Mouse (Mus musculus): ENCODE measurements at regions not wholly inside any gene's neighbourhood (a gene's known extent, or its start where the extent isn't known, plus 50 kb on each side); places are given as distances from the start of the nearest gene placed in this dataset.

GRCm38 (mm10) chr1:186289117-186289516, 172.0 kb upstream of the Lyplal1 start:
- Histone ChIP-seq H3K4me1 (no peaks in the 10 kb centered on the region), H3K9me3 (peaks cover 13% of the 10 kb centered on the region; the same call in 1 of the 2 replicates), H3K4me3 (replicated peaks) (no peak overlapping the region), H3K27me3 (replicated peaks) (no peaks in the 10 kb centered on the region), H3K36me3 (replicated peaks; ENCODE audit: low read length) (no peaks in the 10 kb centered on the region)
- TF ChIP-seq FLI1 (IDR thresholded peaks at IDR 0.05; ENCODE audit: low read length) (no peak), GATA1 (IDR thresholded peaks at IDR 0.05; ENCODE audit: borderline replicate concordance, low read length) (no peak)

- Histone ChIP-seq H3K9me3 (peaks cover 13% of the 10 kb centered on the region; the same call in 1 of the 2 replicates), H3K4me3 (replicated peaks) (no peak overlapping the region), H3K27me3 (replicated peaks) (no peaks in the 10 kb centered on the region), H3K36me3 (replicated peaks; ENCODE audit: low read length) (no peaks in the 10 kb centered on the region), H3K4me1 (no peaks in the 10 kb centered on the region)
- no peak for TF ChIP-seq FLI1 (IDR thresholded peaks at IDR 0.05; ENCODE audit: low read length)
- TF ChIP-seq GATA1 (IDR thresholded peaks at IDR 0.05; ENCODE audit: borderline replicate concordance, low read length) = no peak
These were observed 170.7 kb upstream of the Lyplal1 start for GRCm38 (mm10) chr1:186287831-186288230.

- H3K4me1 ChIP-seq = no peaks in the 10 kb centered on the region
- H3K9me3 ChIP-seq = peaks cover 20% of the 10 kb centered on the region; the same call in 1 of the 2 replicates
- H3K27me3 ChIP-seq (replicated peaks) = no peaks in the 10 kb centered on the region
- H3K36me3 ChIP-seq (replicated peaks; ENCODE audit: low read length) = no peaks in the 10 kb centered on the region
- no peak overlapping the region for H3K4me3 ChIP-seq (replicated peaks)
- TF ChIP-seq FLI1 (IDR thresholded peaks at IDR 0.05; ENCODE audit: low read length) = no peak
- no peak for TF ChIP-seq GATA1 (IDR thresholded peaks at IDR 0.05; ENCODE audit: borderline replicate concordance, low read length)
These were observed 169.3 kb upstream of the Lyplal1 start for GRCm38 (mm10) chr1:186286401-186286800.

GRCm38 (mm10) chr1:186277981-186278634, 161.0 kb upstream of the Lyplal1 start:
- Histone ChIP-seq H3K27me3 (replicated peaks) (no peaks in the 10 kb centered on the region), H3K36me3 (replicated peaks; ENCODE audit: low read length) (no peaks in the 10 kb centered on the region), H3K4me1 (no peaks in the 10 kb centered on the region), H3K9me3 (peaks cover 22% of the 10 kb centered on the region), H3K4me3 (replicated peaks) (no peak overlapping the region)
- no peak for TF ChIP-seq GATA1 (IDR thresholded peaks at IDR 0.05; ENCODE audit: borderline replicate concordance, low read length)
- no peak for TF ChIP-seq FLI1 (IDR thresholded peaks at IDR 0.05; ENCODE audit: low read length)

- no peaks in the 10 kb centered on the region for H3K36me3 ChIP-seq (replicated peaks; ENCODE audit: low read length)
- peaks cover 22% of the 10 kb centered on the region for H3K9me3 ChIP-seq
- TF ChIP-seq GATA1 (IDR thresholded peaks at IDR 0.05; ENCODE audit: borderline replicate concordance, low read length) (no peak), FLI1 (IDR thresholded peaks at IDR 0.05; ENCODE audit: low read length) (no peak)
- no peaks in the 10 kb centered on the region for H3K27me3 ChIP-seq (replicated peaks)
- no peak overlapping the region for H3K4me3 ChIP-seq (replicated peaks)
- H3K4me1 ChIP-seq = no peaks in the 10 kb centered on the region
These were observed 154.3 kb upstream of the Lyplal1 start for GRCm38 (mm10) chr1:186271436-186271835.

- Histone ChIP-seq H3K4me1 (no peaks in the 10 kb centered on the region), H3K4me3 (replicated peaks) (no peak overlapping the region), H3K36me3 (replicated peaks; ENCODE audit: low read length) (no peaks in the 10 kb centered on the region), H3K27me3 (replicated peaks) (no peaks in the 10 kb centered on the region), H3K9me3 (peaks cover 31% of the 10 kb centered on the region)
- TF ChIP-seq GATA1 (IDR thresholded peaks at IDR 0.05; ENCODE audit: borderline replicate concordance, low read length) (no peak), FLI1 (IDR thresholded peaks at IDR 0.05; ENCODE audit: low read length) (no peak)
These were observed 150.2 kb upstream of the Lyplal1 start for GRCm38 (mm10) chr1:186267317-186267716.

- no peak for TF ChIP-seq FLI1 (IDR thresholded peaks at IDR 0.05; ENCODE audit: low read length)
- no peak for TF ChIP-seq GATA1 (IDR thresholded peaks at IDR 0.05; ENCODE audit: borderline replicate concordance, low read length)
- no peak overlapping the region for H3K4me3 ChIP-seq (replicated peaks)
- no peaks in the 10 kb centered on the region for H3K27me3 ChIP-seq (replicated peaks)
- H3K9me3 ChIP-seq = peaks cover 23% of the 10 kb centered on the region
- H3K36me3 ChIP-seq (replicated peaks; ENCODE audit: low read length) = no peaks in the 10 kb centered on the region
- no peaks in the 10 kb centered on the region for H3K4me1 ChIP-seq
These were observed 147.5 kb upstream of the Lyplal1 start for GRCm38 (mm10) chr1:186264639-186265038.

GRCm38 (mm10) chr1:186263955-186264354, 146.8 kb upstream of the Lyplal1 start:
- Histone ChIP-seq H3K9me3 (peaks cover 18% of the 10 kb centered on the region), H3K27me3 (replicated peaks) (no peaks in the 10 kb centered on the region), H3K36me3 (replicated peaks; ENCODE audit: low read length) (no peaks in the 10 kb centered on the region), H3K4me3 (replicated peaks) (no peak overlapping the region), H3K4me1 (no peaks in the 10 kb centered on the region)
- no peak for TF ChIP-seq GATA1 (IDR thresholded peaks at IDR 0.05; ENCODE audit: borderline replicate concordance, low read length)
- no peak for TF ChIP-seq FLI1 (IDR thresholded peaks at IDR 0.05; ENCODE audit: low read length)

- H3K4me3 ChIP-seq (replicated peaks) = no peak overlapping the region
- H3K9me3 ChIP-seq = peaks cover 16% of the 10 kb centered on the region
- no peaks in the 10 kb centered on the region for H3K27me3 ChIP-seq (replicated peaks)
- no peaks in the 10 kb centered on the region for H3K4me1 ChIP-seq
- H3K36me3 ChIP-seq (replicated peaks; ENCODE audit: low read length) = no peaks in the 10 kb centered on the region
- TF ChIP-seq FLI1 (IDR thresholded peaks at IDR 0.05; ENCODE audit: low read length) = no peak
- TF ChIP-seq GATA1 (IDR thresholded peaks at IDR 0.05; ENCODE audit: borderline replicate concordance, low read length) = no peak
These were observed 146.1 kb upstream of the Lyplal1 start for GRCm38 (mm10) chr1:186263196-186263595.

- no peaks in the 10 kb centered on the region for H3K36me3 ChIP-seq (replicated peaks; ENCODE audit: low read length)
- peaks cover 23% of the 10 kb centered on the region for H3K9me3 ChIP-seq
- TF ChIP-seq GATA1 (IDR thresholded peaks at IDR 0.05; ENCODE audit: borderline replicate concordance, low read length) (no peak), FLI1 (IDR thresholded peaks at IDR 0.05; ENCODE audit: low read length) (no peak)
- H3K4me1 ChIP-seq = no peaks in the 10 kb centered on the region
- no peaks in the 10 kb centered on the region for H3K27me3 ChIP-seq (replicated peaks)
- no peak overlapping the region for H3K4me3 ChIP-seq (replicated peaks)
These were observed 144.9 kb upstream of the Lyplal1 start for GRCm38 (mm10) chr1:186262040-186262439.

Measured in megakaryocyte, embryonic 14.5 days (primary cell).